Mouse (Mus musculus) Muller cell, postnatal 12 days (primary cell): ENCODE data around the gene Edem1.

Source experiments
- DNase-seq: peaks from one replicate; pipeline ENCODE4 v3.0.0-alpha.2; 2015; ENCODE audit errors: inconsistent ontology term

Edem1 gene

DNA sequence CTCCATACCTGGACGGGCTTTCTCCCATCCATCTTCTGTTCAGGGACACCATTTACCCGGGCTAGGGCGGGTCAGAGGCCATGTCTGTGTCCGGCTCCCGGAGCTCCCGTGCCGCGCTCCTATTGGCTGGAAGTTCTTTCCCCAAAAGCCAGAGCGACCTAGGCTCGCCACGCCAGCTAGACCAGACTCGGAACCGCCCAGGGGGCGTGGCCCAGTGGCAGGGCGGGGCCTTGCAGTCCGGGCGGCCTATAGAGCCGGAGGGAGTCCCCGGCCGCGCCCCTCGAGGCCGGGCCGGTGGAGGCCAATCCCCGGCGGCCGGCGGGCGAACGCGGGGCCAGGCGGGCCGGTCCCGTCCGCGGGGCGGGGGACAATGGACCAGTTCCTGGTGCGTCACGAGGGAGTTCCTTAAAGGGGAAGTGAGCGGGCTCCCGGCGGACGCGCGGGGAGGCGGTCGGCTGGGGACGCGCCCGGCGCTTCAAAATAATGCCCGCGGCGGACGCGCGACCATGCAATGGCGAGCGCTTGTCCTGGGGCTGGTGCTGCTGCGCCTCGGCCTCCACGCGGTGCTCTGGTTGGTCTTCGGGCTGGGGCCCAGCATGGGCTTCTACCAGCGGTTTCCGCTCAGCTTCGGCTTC, at the start of gene Edem1:
Gene Edem1, plus strand, starts transcription at position 408 of the 635 bp plus-strand sequence.
- DNase-seq, result peak; percentile 100

DNA sequence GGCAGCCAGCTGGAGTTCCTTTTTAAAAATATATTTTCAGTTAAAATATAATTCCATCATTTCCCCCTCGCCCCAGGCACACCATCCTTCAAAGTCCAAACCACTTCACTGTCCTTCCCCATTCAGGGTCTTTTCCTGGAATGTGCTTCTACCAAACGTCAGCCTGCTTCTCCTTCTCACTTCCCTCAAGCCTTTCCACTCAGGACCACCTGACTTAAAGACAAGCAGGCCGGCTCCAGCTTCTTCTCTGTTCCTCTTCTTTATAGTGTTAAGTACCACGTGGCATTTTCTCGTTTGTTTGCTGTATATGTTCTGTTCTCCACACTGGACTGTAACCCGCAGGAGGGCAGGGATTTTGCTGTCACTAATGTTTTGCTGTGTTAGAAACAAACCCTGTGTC, 46.6 kb upstream of the Edem1 start:
- no peak for DNase-seq

DNA sequence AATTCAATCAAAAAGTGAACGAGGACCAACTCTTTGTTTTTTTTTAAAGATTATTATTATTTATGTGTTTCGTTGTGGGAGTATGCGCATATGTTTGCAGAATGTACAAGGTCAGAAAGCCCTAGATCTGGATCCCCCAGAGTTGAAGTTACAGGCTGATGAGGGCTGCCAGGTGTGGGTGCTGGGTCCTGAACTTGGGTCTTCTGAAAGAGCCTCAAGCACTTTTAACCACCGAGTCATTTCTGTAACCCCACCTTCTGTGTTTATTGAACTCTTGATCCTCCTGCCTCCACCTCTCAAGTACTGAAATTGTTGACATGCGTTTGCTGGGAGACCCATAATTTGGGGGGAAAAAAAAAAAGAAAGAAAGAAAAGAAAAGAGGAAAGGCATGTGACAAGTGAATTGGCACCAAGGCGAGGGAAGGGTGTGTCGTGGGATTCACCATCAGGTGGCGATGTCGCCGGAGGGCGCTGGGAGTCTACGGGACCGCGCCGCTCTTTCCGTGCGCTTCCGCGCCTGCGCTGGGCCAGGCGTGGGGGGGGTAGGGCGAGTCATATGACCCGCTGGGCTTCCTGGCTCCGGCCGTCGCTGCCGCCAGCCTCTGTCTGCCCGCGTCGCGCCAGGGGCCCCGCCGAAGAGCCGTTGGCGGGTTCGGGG, 45.8 kb upstream of the Edem1 start, which contains the start of gene Arl8b:
Gene Arl8b, plus strand, starts transcription at position 574 of the 658 bp plus-strand sequence.
- DNase-seq, result peak; percentile 97

DNA sequence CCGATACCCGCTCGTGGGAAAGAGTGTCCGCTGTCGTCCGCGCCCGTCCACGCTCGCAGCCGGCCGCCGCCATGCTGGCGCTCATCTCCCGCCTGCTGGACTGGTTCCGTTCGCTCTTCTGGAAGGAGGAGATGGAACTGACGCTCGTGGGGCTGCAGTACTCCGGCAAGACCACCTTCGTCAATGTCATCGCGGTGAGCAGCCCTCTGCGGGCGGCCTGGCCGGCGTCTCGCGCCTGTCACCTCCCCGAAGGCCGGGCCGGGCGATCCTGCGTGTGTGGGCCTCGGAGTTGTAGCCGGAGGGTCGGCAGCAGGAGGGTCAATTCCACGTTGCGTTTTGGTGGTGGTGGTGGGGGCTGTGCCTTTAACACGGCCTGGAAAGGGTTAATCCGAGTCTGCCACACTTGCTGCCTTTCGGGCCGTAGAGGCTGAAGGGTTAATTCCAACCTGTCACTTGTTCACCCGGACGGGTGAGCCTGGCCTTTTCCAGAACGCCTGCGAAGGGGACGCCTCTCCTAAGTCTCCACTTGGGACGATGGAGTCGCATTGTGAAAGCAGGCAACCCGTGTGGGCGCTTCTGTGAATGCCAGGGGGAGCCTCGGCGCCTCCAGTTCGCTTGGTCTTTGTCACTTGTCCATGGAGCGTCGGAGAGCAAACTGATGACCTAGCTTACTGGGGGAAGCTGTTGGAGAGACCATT, 45.1 kb upstream of the Edem1 start:
- peak; percentile 72 for DNase-seq

DNA sequence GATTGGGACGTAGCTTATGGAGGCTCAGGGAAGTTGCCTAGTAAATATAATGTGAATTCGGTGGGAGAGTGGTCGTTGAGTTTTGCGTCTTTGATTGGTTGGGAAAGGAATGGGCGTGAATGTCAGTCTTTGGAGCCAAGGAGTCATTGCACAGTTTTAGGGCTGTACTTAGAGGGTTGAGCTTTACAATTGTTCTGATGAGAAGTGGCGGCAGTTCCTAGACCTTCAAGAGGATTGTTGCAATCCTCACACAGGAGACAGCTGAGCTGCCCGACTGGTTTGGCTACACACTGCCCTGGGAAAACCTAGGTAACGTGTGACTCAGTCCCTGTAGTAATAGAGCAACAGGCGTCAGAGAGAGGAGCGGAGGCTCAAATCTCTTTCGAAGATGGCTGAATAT, 44.4 kb upstream of the Edem1 start:
- DNase-seq, result peak; percentile 19

DNA sequence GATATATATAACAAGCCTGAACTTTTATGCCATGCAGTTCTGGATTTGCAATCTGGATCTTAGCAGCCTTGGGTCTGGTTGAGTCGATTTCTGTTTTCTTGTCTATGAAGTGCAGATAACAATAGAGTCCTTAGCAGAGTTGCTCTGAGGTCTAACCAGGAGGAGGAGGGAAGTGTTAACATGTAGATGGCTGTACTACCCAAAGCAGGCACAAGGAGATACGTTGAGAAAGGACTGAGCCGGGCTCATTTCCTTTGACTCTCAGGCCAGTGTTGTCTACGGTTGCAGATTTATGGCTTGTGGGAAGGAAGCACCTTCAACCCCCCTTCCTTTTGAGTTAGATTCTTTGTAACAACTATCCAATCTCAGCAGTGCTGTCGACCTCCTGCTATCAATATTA, 43.6 kb upstream of the Edem1 start:
- DNase-seq, result no peak

DNA sequence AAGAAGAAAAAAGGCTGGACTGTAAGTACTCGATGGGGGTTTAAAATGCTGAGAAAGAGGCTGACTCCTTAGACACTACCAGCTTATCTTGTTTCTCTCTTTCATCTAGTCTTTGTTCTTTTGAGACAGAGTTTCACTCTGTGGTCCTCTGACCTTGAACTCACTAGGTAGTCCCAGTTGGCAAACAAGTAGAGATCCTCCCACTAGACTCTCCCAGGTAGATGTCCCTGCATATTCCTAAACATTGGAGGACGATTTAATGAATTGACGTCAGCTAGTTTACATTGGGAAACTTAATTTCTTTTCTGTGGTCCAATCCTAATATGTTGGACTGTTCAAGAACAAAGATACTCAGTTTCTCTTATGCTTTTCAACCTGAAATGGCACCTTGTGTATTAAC, 42.9 kb upstream of the Edem1 start:
- no peak for DNase-seq

DNA sequence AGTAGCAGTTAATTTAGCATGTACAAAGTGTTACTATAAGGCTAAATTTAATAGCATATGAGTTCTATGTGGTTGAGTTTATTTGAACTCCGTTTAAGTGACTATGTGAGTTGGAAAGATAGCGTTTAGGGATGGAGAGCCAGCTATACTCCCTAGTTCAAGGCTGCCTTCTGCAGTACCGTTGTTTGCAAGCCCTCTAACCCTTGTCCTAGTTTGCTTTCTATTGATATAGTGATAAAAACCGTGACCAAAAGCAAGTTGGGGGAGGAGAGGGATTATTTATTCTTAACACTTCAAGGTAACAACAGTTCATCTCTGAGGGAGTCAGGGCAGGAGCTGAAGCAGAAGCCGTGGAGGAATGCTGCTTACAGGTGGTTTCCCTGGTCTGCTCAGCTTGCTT, 36.9 kb upstream of the Edem1 start:
- DNase-seq, result no peak

DNA sequence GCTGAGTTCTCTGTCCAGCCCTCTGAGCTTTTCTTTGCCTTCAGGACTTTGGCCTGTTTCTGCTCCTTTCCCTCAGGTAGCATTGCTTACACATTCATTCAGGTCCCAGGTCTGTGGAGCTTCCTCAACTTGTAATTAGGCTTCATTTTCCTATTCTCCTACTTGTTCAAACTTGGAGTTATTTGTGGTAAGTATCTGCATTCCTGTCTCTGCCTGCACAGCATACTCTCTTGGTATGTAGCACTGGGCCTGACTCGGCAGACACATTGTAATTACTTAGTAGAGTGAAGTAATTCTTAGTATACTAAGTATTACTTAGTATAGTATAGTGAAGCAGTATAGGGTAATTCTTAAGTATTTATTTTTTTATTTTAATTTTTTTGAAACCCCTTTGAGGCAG, 32.5 kb upstream of the Edem1 start:
- peak; percentile 51 for DNase-seq

DNA sequence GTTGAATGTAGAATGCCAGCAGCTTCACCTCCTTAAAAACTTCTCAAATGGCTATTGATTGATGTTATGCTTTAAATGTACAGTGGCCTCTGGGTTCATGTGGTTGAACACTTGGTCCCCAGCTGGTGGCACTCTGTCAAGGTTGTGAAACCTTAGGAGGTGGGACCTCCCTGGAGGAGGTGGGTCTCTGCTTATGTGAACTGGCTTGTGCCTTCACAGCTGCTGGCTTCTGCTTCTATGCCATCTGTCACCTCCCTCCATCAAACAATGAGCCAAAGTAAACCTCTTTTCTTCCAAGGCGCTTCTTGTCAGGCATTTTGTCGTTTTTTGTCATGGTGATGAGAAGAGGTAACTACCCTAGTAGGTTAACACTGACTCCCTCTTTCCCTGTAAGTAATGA, 31.7 kb upstream of the Edem1 start:
- no peak for DNase-seq

DNA sequence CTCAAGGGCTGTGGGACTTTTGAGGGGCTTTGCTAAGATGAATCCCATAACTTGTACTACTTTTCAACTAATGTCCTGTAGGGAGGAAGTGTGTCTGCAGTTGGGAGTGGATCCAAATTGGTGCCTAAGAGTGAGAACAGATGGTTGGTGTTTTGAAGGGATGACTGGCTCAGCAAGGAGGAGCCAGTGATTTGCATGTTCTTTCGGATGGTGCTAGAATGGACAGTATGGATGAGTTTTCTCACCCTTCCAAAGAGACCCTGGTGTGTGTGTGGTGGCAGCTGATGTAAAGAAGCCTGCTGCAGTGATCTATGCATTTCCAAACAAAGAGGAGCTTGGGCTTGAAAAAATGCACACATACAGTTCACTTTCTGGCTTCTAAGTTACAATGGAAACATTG, 23.2 kb upstream of the Edem1 start:
- DNase-seq, result no peak

DNA sequence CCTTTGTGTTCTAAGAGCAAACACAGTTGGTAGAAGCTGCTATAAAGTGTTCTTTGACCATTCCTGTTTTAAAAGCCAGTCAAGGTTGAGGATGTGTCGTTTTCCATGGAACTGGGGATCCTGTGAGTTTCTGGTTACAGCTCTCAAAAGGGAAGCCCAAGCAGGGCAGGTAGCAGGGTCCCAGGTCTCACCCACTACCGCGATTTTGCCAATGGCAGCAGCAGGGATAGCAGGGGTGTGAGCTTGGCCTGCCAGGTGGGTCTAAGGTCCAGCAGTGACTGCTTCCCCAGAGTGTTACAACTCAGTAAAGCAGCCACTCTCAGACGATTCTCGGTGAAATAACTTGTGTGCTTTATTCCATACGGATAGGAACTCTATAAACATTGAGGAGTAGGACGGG, 22.6 kb upstream of the Edem1 start:
- no peak for DNase-seq

DNA sequence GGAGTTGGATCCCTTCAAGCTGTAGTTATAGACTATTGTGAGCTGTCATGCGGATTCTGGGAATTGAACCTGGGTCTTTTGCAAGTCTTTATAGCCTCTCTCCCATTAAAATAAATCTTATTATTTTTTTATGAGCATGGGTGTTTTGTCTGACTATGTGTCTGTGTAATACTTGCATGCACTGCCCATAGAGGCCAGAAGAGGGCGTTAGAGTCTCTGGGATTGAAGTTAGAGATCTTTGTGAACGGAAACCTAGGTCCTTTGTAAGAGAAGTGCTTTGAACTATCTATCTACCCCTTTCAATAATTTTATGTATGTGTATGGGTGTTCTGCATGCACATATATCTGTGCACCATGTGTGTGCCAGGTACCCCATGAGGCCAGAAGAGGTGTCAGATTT, 21.0 kb upstream of the Edem1 start:
- no peak for DNase-seq

DNA sequence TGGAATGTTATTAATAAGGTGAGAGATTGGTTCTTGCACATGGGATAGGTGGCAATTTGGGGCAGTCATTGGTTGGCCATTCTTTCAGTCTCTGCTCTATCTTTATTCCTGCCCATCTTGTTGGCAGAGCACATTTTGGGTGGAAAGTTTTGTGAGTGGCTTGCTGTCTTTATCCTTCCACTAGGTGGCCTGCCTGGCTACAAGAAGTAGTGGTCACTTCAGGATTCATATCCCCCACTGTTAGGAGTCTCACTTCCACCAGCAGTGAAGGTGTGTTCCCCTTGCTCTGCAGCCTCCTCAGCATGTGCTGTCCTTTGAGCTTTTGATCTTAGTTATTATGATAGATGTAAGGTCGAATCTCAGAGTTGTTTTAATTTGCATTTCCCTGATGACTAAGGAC, 19.7 kb upstream of the Edem1 start:
- no peak for DNase-seq

DNA sequence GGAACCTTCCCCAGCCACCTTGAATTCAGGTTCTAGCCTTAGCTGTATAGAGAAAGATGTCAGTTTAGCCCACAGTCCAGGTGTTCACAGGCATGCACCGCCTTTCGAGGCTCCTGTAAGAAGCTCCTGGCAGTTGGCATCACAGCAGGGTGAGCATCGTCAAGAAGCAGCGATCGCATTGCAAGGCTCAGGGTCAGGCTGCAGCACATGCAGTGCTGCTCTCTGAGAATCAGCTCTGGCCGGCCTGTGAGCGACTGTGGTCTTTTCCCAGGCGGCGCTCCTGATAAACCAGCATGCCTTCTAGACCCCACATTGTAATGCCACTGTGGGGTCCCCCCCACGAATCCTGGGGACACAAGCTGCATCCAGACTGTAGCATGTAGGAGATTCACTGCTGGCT, 18.2 kb upstream of the Edem1 start:
- no peak for DNase-seq

DNA sequence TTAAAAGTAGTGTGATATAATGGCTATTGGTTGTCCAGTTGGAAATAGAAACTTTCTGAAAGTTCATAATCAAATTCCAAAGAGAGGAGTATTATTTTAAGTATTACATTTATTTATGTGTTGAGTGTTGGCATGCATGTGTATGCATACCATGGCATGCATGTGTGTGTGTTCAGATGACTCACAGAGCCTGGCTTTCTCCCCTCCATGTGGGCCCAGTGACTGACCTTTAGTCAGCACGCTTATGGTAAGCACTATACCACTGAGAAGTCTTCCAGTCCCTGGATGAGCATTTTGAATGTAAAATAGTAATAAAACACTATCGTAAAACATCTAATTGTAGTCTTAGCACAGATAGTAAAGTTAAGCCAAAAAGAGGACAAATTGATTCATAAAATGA, 16.3 kb upstream of the Edem1 start:
- DNase-seq, result no peak

DNA sequence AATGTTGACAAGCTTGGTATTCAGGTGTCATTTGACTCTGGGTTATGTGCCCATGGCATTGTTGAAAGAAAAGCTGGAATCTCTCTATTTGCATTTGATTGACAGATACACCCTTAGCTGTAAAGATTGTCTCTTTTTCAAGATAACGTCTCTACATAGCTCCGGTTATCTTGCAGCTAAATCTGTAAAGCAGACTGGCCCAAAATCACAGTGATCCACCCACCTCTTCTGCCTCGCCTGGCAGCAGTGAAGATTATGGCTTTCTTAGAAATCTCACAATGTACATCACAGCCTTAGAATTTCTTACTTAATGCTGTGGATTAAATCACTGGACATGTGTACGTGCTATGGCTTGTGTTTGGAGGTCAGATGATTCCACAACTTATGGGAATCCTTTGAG, 10.9 kb upstream of the Edem1 start:
- DNase-seq, result no peak

DNA sequence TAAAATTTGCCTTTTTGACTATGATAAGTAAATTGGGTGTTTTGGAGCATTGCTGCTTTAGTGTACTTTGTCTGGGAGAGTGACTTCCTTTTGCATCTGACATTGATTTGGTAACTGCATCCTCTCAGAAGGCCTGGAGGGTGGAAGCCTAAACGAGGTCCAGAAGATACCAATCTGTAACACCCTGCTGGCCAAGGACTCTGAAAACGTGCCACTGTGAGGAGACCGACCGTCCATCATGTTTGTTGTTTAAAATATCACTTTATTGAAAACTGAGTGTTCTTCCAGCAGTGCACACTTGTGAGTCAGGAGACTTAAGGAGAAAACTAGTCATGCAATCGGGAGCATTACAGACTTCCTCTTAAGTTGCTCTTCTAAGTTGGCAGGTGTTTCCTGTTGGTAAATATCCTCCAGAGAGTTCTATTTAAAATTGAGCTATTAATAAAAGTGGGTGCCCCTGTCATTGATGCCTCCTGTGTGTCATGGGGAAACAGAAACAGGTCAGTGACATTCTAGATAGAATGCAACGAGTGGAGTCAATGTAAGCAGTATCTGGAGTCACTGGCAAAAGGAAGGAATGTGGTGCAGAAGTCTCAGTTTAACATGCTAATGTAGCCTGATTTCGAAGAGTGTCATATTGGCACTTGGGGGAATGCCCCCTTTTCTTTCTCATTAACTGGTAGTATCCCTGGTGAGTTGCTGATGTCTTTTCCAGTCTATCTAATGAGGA, 3.5 kb upstream of the Edem1 start:
- no peak for DNase-seq

DNA sequence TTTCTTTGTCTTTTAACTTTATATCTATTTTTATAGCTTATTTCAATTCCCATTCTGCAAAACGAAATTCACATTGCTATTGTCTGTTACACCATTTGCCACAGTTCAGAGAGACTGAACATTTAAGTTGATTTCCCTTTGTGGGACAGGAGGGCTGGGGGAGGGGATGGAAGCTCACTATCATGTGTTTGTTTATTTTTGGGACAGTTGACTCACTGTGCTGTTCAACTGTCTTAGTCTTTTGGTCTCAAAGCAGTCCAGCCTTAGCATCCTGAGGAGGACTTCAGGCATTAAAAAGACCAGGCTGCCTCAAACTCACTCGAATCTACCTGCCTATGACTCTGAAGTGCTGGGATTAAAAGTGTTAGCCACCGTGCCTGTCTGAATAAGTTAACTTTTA, 2.4 kb upstream of the Edem1 start:
- no peak for DNase-seq

DNA sequence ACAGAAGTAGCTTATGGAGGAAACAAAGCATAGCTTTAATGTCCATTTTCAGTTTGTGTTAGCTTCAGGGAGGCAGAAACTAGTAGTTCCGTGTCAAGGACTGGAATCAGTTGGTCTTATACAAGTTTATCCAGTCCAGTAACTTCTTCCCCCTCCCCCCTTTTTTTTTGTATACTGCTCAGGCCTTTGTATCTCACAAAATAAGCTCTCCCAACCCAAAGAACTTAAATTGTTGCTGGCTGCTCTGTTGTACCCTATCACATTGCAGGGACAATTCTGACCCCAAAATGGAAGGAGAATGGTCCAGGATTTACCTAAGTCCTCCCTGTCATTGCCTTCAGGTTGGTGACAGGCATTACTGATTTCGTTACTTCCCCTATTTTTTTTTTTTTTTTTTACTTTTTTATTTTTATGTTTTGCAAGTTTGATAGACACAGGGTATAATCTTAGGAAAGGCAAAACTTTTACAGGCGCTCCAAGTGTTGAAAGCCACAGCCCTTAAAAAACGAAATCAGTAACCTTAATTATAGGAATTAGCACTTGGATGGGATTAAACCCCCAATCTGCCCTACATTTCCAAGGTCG, 1.0 kb upstream of the Edem1 start:
- no peak for DNase-seq

DNA sequence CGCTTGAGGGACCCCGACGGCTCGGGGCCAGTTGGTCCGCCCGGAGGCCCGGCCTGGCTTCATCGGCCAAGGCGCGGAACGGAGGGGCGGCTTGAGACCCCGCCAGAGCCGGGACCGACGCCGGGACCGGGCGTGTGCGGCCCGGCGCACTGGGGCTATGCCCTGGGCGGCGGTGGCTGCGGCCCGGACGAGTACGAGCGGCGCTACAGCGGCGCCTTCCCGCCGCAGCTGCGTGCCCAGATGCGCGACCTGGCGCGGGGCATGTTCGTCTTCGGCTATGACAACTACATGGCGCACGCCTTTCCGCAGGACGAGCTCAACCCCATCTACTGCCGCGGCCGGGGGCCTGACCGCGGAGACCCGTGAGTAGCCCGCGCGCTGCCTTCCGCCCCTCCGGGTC, 431 bp downstream of the Edem1 start:
- DNase-seq, result no peak
